Mouse (Mus musculus): Measurements from ENCODE around the gene Bco2. TPM values are rescaled to one million over a fixed set of nuclear protein-coding genes. Genes with fewer than 3 reads are reported as not detected.
A peak's percentile ranks its signal among the peaks of the same experiment; 100 is the strongest.

The Bco2 gene
- polyA plus RNA-seq, 1 experiment from 2014 or later, result 0.44 TPM

- H3K9ac ChIP-seq (ENCODE audit: low read depth, low read length), result no peak overlapping the region
These were observed 11.0 kb upstream of the Bco2 start for GRCm38 (mm10) chr9:50565940-50566339.

GRCm38 (mm10) chr9:50565173-50565572, 10.2 kb upstream of the Bco2 start:
- no peaks in the 10 kb centered on the region for H3K36me3 ChIP-seq (ENCODE audit: control insufficient read depth, insufficient read depth, low read length)
- WGBS, result 81% methylated on average over 7 of the region's 7 CpGs
- no peak for ATAC-seq

More at GRCm38 (mm10) chr9:50565940-50566339, 11.0 kb upstream of the Bco2 start:
- H3K27ac ChIP-seq (ENCODE audit: low read length), result no peak overlapping the region
- WGBS, result 80% methylated on average over 4 of the region's 4 CpGs
- H3K4me1 ChIP-seq (ENCODE audit: control insufficient read depth, insufficient read depth, low read length), result no peaks in the 10 kb centered on the region
- ATAC-seq, result no peak
- H3K27me3 ChIP-seq (ENCODE audit: control insufficient read depth, insufficient read depth, low read depth, low read length), result no peaks in the 10 kb centered on the region
- H3K36me3 ChIP-seq (ENCODE audit: control insufficient read depth, insufficient read depth, low read length), result no peaks in the 10 kb centered on the region
- H3K4me3 ChIP-seq (ENCODE audit: low read depth, low read length), result no peak overlapping the region
- no peak overlapping the region for H3K4me2 ChIP-seq (ENCODE audit: low read length)
- H3K9me3 ChIP-seq (replicated peaks; ENCODE audit: control insufficient read depth, low read length, poor library complexity, severe bottlenecking), result no peaks in the 10 kb centered on the region

GRCm38 (mm10) chr9:50561918-50562360, 7.0 kb upstream of the Bco2 start:
- H3K4me1 ChIP-seq (ENCODE audit: control insufficient read depth, insufficient read depth, low read length), result no peaks in the 10 kb centered on the region
- H3K9ac ChIP-seq (ENCODE audit: low read depth, low read length), result no peak overlapping the region
- WGBS, result 84% methylated on average over 2 of the region's 2 CpGs
- ATAC-seq, result no peak
- H3K4me3 ChIP-seq (ENCODE audit: low read depth, low read length), result no peak overlapping the region
- H3K9me3 ChIP-seq (replicated peaks; ENCODE audit: control insufficient read depth, low read length, poor library complexity, severe bottlenecking), result no peaks in the 10 kb centered on the region
- no peaks in the 10 kb centered on the region for H3K27me3 ChIP-seq (ENCODE audit: control insufficient read depth, insufficient read depth, low read depth, low read length)
- H3K4me2 ChIP-seq (ENCODE audit: low read length), result no peak overlapping the region
- no peak overlapping the region for H3K27ac ChIP-seq (ENCODE audit: low read length)
- no peaks in the 10 kb centered on the region for H3K36me3 ChIP-seq (ENCODE audit: control insufficient read depth, insufficient read depth, low read length)

More at GRCm38 (mm10) chr9:50565173-50565572, 10.2 kb upstream of the Bco2 start:
- H3K27ac ChIP-seq (ENCODE audit: low read length), result no peak overlapping the region
- no peak overlapping the region for H3K4me3 ChIP-seq (ENCODE audit: low read depth, low read length)
- H3K27me3 ChIP-seq (ENCODE audit: control insufficient read depth, insufficient read depth, low read depth, low read length), result no peaks in the 10 kb centered on the region
- H3K9ac ChIP-seq (ENCODE audit: low read depth, low read length), result no peak overlapping the region
- no peaks in the 10 kb centered on the region for H3K4me1 ChIP-seq (ENCODE audit: control insufficient read depth, insufficient read depth, low read length)
- no peak overlapping the region for H3K4me2 ChIP-seq (ENCODE audit: low read length)
- no peaks in the 10 kb centered on the region for H3K9me3 ChIP-seq (replicated peaks; ENCODE audit: control insufficient read depth, low read length, poor library complexity, severe bottlenecking)

- H3K27me3 ChIP-seq (ENCODE audit: control insufficient read depth, insufficient read depth, low read depth, low read length), result no peaks in the 10 kb centered on the region
- no peaks in the 10 kb centered on the region for H3K36me3 ChIP-seq (ENCODE audit: control insufficient read depth, insufficient read depth, low read length)
- H3K9me3 ChIP-seq (replicated peaks; ENCODE audit: control insufficient read depth, low read length, poor library complexity, severe bottlenecking), result no peaks in the 10 kb centered on the region
- no peak within 1 kb of the TSS for H3K9ac ChIP-seq (ENCODE audit: low read depth, low read length)
- WGBS, result 91% methylated on average over 38 of the region's 38 CpGs
- H3K4me2 ChIP-seq (ENCODE audit: low read length), result no peak within 1 kb of the TSS
- H3K4me3 ChIP-seq (ENCODE audit: low read depth, low read length), result no peak within 1 kb of the TSS
- ATAC-seq, result no peak
- H3K27ac ChIP-seq (ENCODE audit: low read length), result no peak within 1 kb of the TSS
- no peaks in the 10 kb centered on the region for H3K4me1 ChIP-seq (ENCODE audit: control insufficient read depth, insufficient read depth, low read length)
These were observed 6.3 kb upstream of the Bco2 start, which contains the start of gene Tex12 for GRCm38 (mm10) chr9:50561145-50561917. Gene Tex12 (minus strand): TSS chr9:50561325.

- 17% methylated on average over 12 of the region's 12 CpGs for WGBS
- H3K27ac ChIP-seq (ENCODE audit: low read length), result peak within 1 kb of the TSS; percentile 85
- H3K4me1 ChIP-seq (ENCODE audit: control insufficient read depth, insufficient read depth, low read length), result peaks cover 9% of the 10 kb centered on the region; the same call in 1 of the 2 replicates
- peak within 1 kb of the TSS; percentile 36 for H3K4me3 ChIP-seq (ENCODE audit: low read depth, low read length)
- ATAC-seq, result peak; percentile 97
- peak within 1 kb of the TSS; percentile 62 for H3K9ac ChIP-seq (ENCODE audit: low read depth, low read length)
- H3K36me3 ChIP-seq (ENCODE audit: control insufficient read depth, insufficient read depth, low read length), result no peaks in the 10 kb centered on the region
- peak within 1 kb of the TSS; percentile 59 for H3K4me2 ChIP-seq (ENCODE audit: low read length)
- H3K9me3 ChIP-seq (replicated peaks; ENCODE audit: control insufficient read depth, low read length, poor library complexity, severe bottlenecking), result no peaks in the 10 kb centered on the region
- H3K27me3 ChIP-seq (ENCODE audit: control insufficient read depth, insufficient read depth, low read depth, low read length), result no peaks in the 10 kb centered on the region
These were observed 514 bp downstream of the Bco2 start, which contains the start of gene Il18 for GRCm38 (mm10) chr9:50554241-50555093. Gene Il18 (plus strand): TSS chr9:50554827.

GRCm38 (mm10) chr9:50553547-50553946, 1.4 kb downstream of the Bco2 start:
- Histone ChIP-seq H3K4me1 (ENCODE audit: control insufficient read depth, insufficient read depth, low read length) (peaks cover 9% of the 10 kb centered on the region; the same call in 1 of the 2 replicates), H3K27ac (ENCODE audit: low read length) (no peak overlapping the region), H3K36me3 (ENCODE audit: control insufficient read depth, insufficient read depth, low read length) (no peaks in the 10 kb centered on the region), H3K9ac (ENCODE audit: low read depth, low read length) (no peak overlapping the region), H3K4me2 (ENCODE audit: low read length) (no peak overlapping the region), H3K9me3 (replicated peaks; ENCODE audit: control insufficient read depth, low read length, poor library complexity, severe bottlenecking) (no peaks in the 10 kb centered on the region), H3K27me3 (ENCODE audit: control insufficient read depth, insufficient read depth, low read depth, low read length) (no peaks in the 10 kb centered on the region), H3K4me3 (ENCODE audit: low read depth, low read length) (no peak overlapping the region)
- WGBS, result 71% methylated on average over 2 of the region's 2 CpGs
- ATAC-seq, result no peak

- 90% methylated on average over 5 of the region's 5 CpGs for WGBS
- Histone ChIP-seq H3K36me3 (ENCODE audit: control insufficient read depth, insufficient read depth, low read length) (no peaks in the 10 kb centered on the region), H3K4me2 (ENCODE audit: low read length) (no peak overlapping the region), H3K9me3 (replicated peaks; ENCODE audit: control insufficient read depth, low read length, poor library complexity, severe bottlenecking) (no peaks in the 10 kb centered on the region), H3K9ac (ENCODE audit: low read depth, low read length) (no peak overlapping the region), H3K4me1 (ENCODE audit: control insufficient read depth, insufficient read depth, low read length) (peaks cover 9% of the 10 kb centered on the region; the same call in 1 of the 2 replicates), H3K4me3 (ENCODE audit: low read depth, low read length) (no peak overlapping the region), H3K27ac (ENCODE audit: low read length) (no peak overlapping the region), H3K27me3 (ENCODE audit: control insufficient read depth, insufficient read depth, low read depth, low read length) (no peaks in the 10 kb centered on the region)
- ATAC-seq, result no peak
These were observed 2.8 kb downstream of the Bco2 start for GRCm38 (mm10) chr9:50552206-50552605.

GRCm38 (mm10) chr9:50548936-50549335, 6.0 kb downstream of the Bco2 start:
- Histone ChIP-seq H3K27ac (ENCODE audit: low read length) (no peak overlapping the region), H3K9ac (ENCODE audit: low read depth, low read length) (no peak overlapping the region), H3K4me2 (ENCODE audit: low read length) (no peak overlapping the region), H3K36me3 (ENCODE audit: control insufficient read depth, insufficient read depth, low read length) (no peaks in the 10 kb centered on the region), H3K9me3 (replicated peaks; ENCODE audit: control insufficient read depth, low read length, poor library complexity, severe bottlenecking) (no peaks in the 10 kb centered on the region), H3K4me3 (ENCODE audit: low read depth, low read length) (no peak overlapping the region), H3K4me1 (ENCODE audit: control insufficient read depth, insufficient read depth, low read length) (no peaks in the 10 kb centered on the region), H3K27me3 (ENCODE audit: control insufficient read depth, insufficient read depth, low read depth, low read length) (no peaks in the 10 kb centered on the region)
- 88% methylated on average over 4 of the region's 4 CpGs for WGBS
- no peak for ATAC-seq
